Mouse (Mus musculus) stomach, postnatal 0 days (tissue): ENCODE measurements around the gene Skil. TPM values are rescaled to one million over a fixed set of nuclear protein-coding genes. Genes with fewer than 3 reads are reported as not detected.

Source experiments
- ATAC-seq: fragments of 200-750 bp; cut with Nextera tagmentation; 2 replicates; pipeline ENCODE4 v1.8.0; 2017; ENCODE audit not compliant: low FRiP score, low TSS enrichment
- DNase-seq: peaks from one replicate; pipeline ENCODE4 v3.0.0-alpha.2; 2016; ENCODE audit warnings: low spot score
- H3K27ac ChIP-seq: fragments of 300-500 bp; sonication (generic); replicated peaks from 2 replicates; pipeline ENCODE4 v1.5.1; 2014; ENCODE audit warnings: mild to moderate bottlenecking, control low read depth
- H3K27me3 ChIP-seq: fragments of 300-500 bp; sonication (generic); 2 replicates; pipeline ENCODE4 v1.6.1; 2014; ENCODE audit warnings: low read length; ENCODE audit not compliant: control insufficient read depth, insufficient read depth
- H3K36me3 ChIP-seq: fragments of 300-500 bp; sonication (generic); 2 replicates; pipeline ENCODE4 v1.6.1; 2014; ENCODE audit warnings: low read length, mixed read lengths; ENCODE audit not compliant: control insufficient read depth, insufficient read depth
- H3K4me1 ChIP-seq: fragments of 300-500 bp; sonication (generic); replicated peaks from 2 replicates; pipeline ENCODE4 v1.6.1; 2014; ENCODE audit warnings: antibody characterized with exemption; ENCODE audit not compliant: control insufficient read depth, insufficient read depth
- H3K4me2 ChIP-seq: fragments of 300-500 bp; sonication (generic); replicated peaks from 2 replicates; pipeline ENCODE4 v1.6.1; 2014; ENCODE audit warnings: low read depth, mild to moderate bottlenecking, control low read depth, moderate library complexity
- H3K4me3 ChIP-seq: fragments of 300-500 bp; sonication (generic); 2 replicates; pipeline ENCODE4 v1.5.1; 2014; ENCODE audit warnings: low read depth, low read length, control low read depth
- H3K9ac ChIP-seq: fragments of 300-500 bp; sonication (generic); 2 replicates; pipeline ENCODE4 v1.6.1; 2014; ENCODE audit warnings: mild to moderate bottlenecking, low read length, control low read depth, mixed read lengths
- H3K9me3 ChIP-seq: fragments of 300-500 bp; sonication (generic); 2 replicates; pipeline ENCODE4 v1.6.1; 2016; ENCODE audit warnings: low read length; ENCODE audit not compliant: control insufficient read depth
- CTCF ChIP-seq: IDR thresholded peaks from 2 replicates; pipeline ENCODE4 v1.5.1; 2016; ENCODE audit warnings: antibody characterized with exemption, low read depth, mild to moderate bottlenecking, moderate library complexity
- EP300 ChIP-seq: optimal IDR thresholded peaks from 2 replicates; pipeline ENCODE3; 2016; ENCODE audit warnings: antibody characterized with exemption
- WGBS: fragments of 180-500 bp; shearing (Covaris S2); extraction: QIAGEN DNeasy Blood & Tissue Kit; methylation state at CpG from one replicate; pipeline ENCODE4 v1.1.7; 2014; 5-methylcytosine and 5-hydroxymethylcytosine counted together
- polyA plus RNA-seq: library from polyadenylated mRNA; unstranded; fragments of >200 nt; fragmentation: Nextera tagmentation; extraction: Ambion mirVana; gene quantifications from 2 replicates; pipeline ENCODE4 v1.2.1, GENCODE M21; 2015

Skil gene
- polyA plus RNA-seq, 1 experiment from 2014 or later: 20.8 TPM

- Histone ChIP-seq H3K27ac (no peak overlapping the region), H3K27me3 (no peaks in the 10 kb centered on the region), H3K9ac (no peak overlapping the region), H3K9me3 (no peaks in the 10 kb centered on the region), H3K4me3 (no peak overlapping the region), H3K4me2 (no peak overlapping the region), H3K36me3 (peaks cover 3% of the 10 kb centered on the region; the same call in 1 of the 2 replicates), H3K4me1 (no peaks in the 10 kb centered on the region)
- ATAC-seq: no peak
- DNase-seq: no peak
- TF ChIP-seq CTCF (no peak), EP300 (no peak)
- WGBS: 61% methylated on average over 8 of the region's 8 CpGs
These were observed 40.0 kb upstream of the Skil start for GRCm38 (mm10) chr3:31054888-31055287.

GRCm38 (mm10) chr3:31056047-31056650, 38.7 kb upstream of the Skil start:
- H3K4me1 ChIP-seq: no peaks in the 10 kb centered on the region
- no peaks in the 10 kb centered on the region for H3K27me3 ChIP-seq
- H3K4me3 ChIP-seq: peak overlapping the region; percentile 41
- no peak for TF ChIP-seq EP300
- peak; percentile 41; the same call in 1 of the 2 replicates for TF ChIP-seq CTCF
- peak overlapping the region; percentile 1; the same call in 1 of the 2 replicates for H3K9ac ChIP-seq
- peak overlapping the region; percentile 50 for H3K4me2 ChIP-seq
- peaks cover 3% of the 10 kb centered on the region; the same call in 1 of the 2 replicates for H3K36me3 ChIP-seq
- H3K9me3 ChIP-seq: no peaks in the 10 kb centered on the region
- DNase-seq (peak; percentile 67), ATAC-seq (peak; percentile 69)
- peak overlapping the region; percentile 66; the same call in 1 of the 2 replicates for H3K27ac ChIP-seq
- WGBS: 16% methylated on average over 17 of the region's 17 CpGs

GRCm38 (mm10) chr3:31056651-31057627, 37.9 kb upstream of the Skil start:
- Histone ChIP-seq H3K4me1 (no peaks in the 10 kb centered on the region), H3K36me3 (no peaks in the 10 kb centered on the region), H3K9ac (peak overlapping the region; percentile 1), H3K4me2 (peak overlapping the region; percentile 50), H3K9me3 (no peaks in the 10 kb centered on the region), H3K4me3 (peak overlapping the region; percentile 41), H3K27ac (peak overlapping the region; percentile 66), H3K27me3 (no peaks in the 10 kb centered on the region)
- TF ChIP-seq EP300: no peak
- peak; percentile 99 for TF ChIP-seq CTCF
- WGBS: under 1% methylated on average over 29 of the region's 30 CpGs
- DNase-seq: peak; percentile 74
- ATAC-seq: peak; percentile 86

- no peak overlapping the region for H3K4me2 ChIP-seq
- H3K9ac ChIP-seq: no peak overlapping the region
- no peaks in the 10 kb centered on the region for H3K9me3 ChIP-seq
- no peak for TF ChIP-seq EP300
- peak; percentile 32; the same call in 1 of the 2 replicates for TF ChIP-seq CTCF
- no peak overlapping the region for H3K4me3 ChIP-seq
- H3K4me1 ChIP-seq: no peaks in the 10 kb centered on the region
- no peaks in the 10 kb centered on the region for H3K27me3 ChIP-seq
- WGBS: 79% methylated on average over 8 of the region's 8 CpGs
- H3K27ac ChIP-seq: no peak overlapping the region
- ATAC-seq (no peak), DNase-seq (no peak)
- no peaks in the 10 kb centered on the region for H3K36me3 ChIP-seq
These were observed 34.1 kb upstream of the Skil start for GRCm38 (mm10) chr3:31060745-31061102.

- 54% methylated on average over 20 of the region's 20 CpGs for WGBS
- TF ChIP-seq CTCF: no peak
- no peak for TF ChIP-seq EP300
- H3K4me2 ChIP-seq: no peak overlapping the region
- ATAC-seq (peak; percentile 63), DNase-seq (peak; percentile 48)
- H3K36me3 ChIP-seq: no peaks in the 10 kb centered on the region
- H3K27me3 ChIP-seq: no peaks in the 10 kb centered on the region
- peak overlapping the region; percentile 53 for H3K27ac ChIP-seq
- no peak overlapping the region for H3K9ac ChIP-seq
- H3K4me3 ChIP-seq: no peak overlapping the region
- no peaks in the 10 kb centered on the region for H3K9me3 ChIP-seq
- H3K4me1 ChIP-seq: no peaks in the 10 kb centered on the region
These were observed 33.6 kb upstream of the Skil start for GRCm38 (mm10) chr3:31061103-31061785.
